Mouse (Mus musculus) liver, embryonic 15.5 days (tissue): ENCODE measurements around the gene Sypl. TPM values are rescaled to one million over a fixed set of nuclear protein-coding genes. Genes with fewer than 3 reads are reported as not detected.

Source experiments
- ATAC-seq: fragments of 200-750 bp; cut with Nextera tagmentation; 2 replicates; pipeline ENCODE4 v1.8.0; 2017; ENCODE audit warnings: moderate number of reproducible peaks, mild to moderate bottlenecking, moderate library complexity; ENCODE audit not compliant: insufficient read depth
- H3K27ac ChIP-seq: fragments of 300-500 bp; sonication (generic); replicated peaks from 2 replicates; pipeline ENCODE4 v1.5.1; 2015; ENCODE audit warnings: mild to moderate bottlenecking, inconsistent platforms
- H3K27me3 ChIP-seq: fragments of 300-500 bp; sonication (generic); 2 replicates; pipeline ENCODE4 v1.6.1; 2015; ENCODE audit warnings: mild to moderate bottlenecking, inconsistent platforms
- H3K36me3 ChIP-seq: fragments of 300-500 bp; sonication (generic); replicated peaks from 2 replicates; pipeline ENCODE4 v1.6.1; 2015; ENCODE audit warnings: moderate library complexity, mild to moderate bottlenecking, inconsistent platforms
- H3K4me1 ChIP-seq: fragments of 300-500 bp; sonication (generic); replicated peaks from 2 replicates; pipeline ENCODE4 v1.6.1; 2015; ENCODE audit warnings: inconsistent platforms
- H3K4me2 ChIP-seq: fragments of 300-500 bp; sonication (generic); 2 replicates; pipeline ENCODE4 v1.6.1; 2015; ENCODE audit warnings: moderate library complexity, mild to moderate bottlenecking, inconsistent platforms
- H3K4me3 ChIP-seq: fragments of 300-500 bp; sonication (generic); replicated peaks from 2 replicates; pipeline ENCODE4 v1.5.1; 2015; ENCODE audit warnings: mild to moderate bottlenecking, inconsistent platforms
- H3K9ac ChIP-seq: fragments of 300-500 bp; sonication (generic); 2 replicates; pipeline ENCODE4 v1.6.1; 2015; ENCODE audit warnings: moderate library complexity, mild to moderate bottlenecking, inconsistent platforms
- H3K9me3 ChIP-seq: fragments of 300-500 bp; sonication (generic); replicated peaks from 2 replicates; pipeline ENCODE4 v1.6.1; 2016; ENCODE audit warnings: inconsistent platforms
- WGBS: fragments of 180-500 bp; shearing (Covaris S2); methylation state at CpG from one replicate; pipeline ENCODE4 v1.1.7; 2015; ENCODE audit warnings: mixed read lengths; ENCODE audit not compliant: insufficient replicate concordance; 5-methylcytosine and 5-hydroxymethylcytosine counted together
- polyA plus RNA-seq: library from polyadenylated mRNA; unstranded; fragments of >200 nt; fragmentation: Nextera tagmentation; extraction: Ambion mirVana; gene quantifications from 2 replicates; pipeline ENCODE4 v1.2.1, GENCODE M21; 2015

The Sypl gene
- polyA plus RNA-seq, 1 experiment from 2014 or later, result 42.0 TPM

GRCm38 (mm10) chr12:32921532-32922131, 32.1 kb upstream of the Sypl start:
- no peak overlapping the region for H3K27ac ChIP-seq
- ATAC-seq, result no peak
- 66% methylated on average over 7 of the region's 7 CpGs for WGBS
- H3K4me1 ChIP-seq, result no peaks in the 10 kb centered on the region
- no peak overlapping the region for H3K9ac ChIP-seq
- H3K9me3 ChIP-seq, result no peaks in the 10 kb centered on the region
- no peaks in the 10 kb centered on the region for H3K27me3 ChIP-seq
- no peak overlapping the region for H3K4me2 ChIP-seq
- no peak overlapping the region for H3K4me3 ChIP-seq
- no peaks in the 10 kb centered on the region for H3K36me3 ChIP-seq

GRCm38 (mm10) chr12:32924245-32924644, 29.4 kb upstream of the Sypl start:
- ATAC-seq, result no peak
- Histone ChIP-seq H3K9me3 (no peaks in the 10 kb centered on the region), H3K4me1 (no peaks in the 10 kb centered on the region), H3K4me3 (no peak overlapping the region), H3K27me3 (no peaks in the 10 kb centered on the region), H3K27ac (no peak overlapping the region), H3K9ac (no peak overlapping the region), H3K4me2 (no peak overlapping the region), H3K36me3 (no peaks in the 10 kb centered on the region)
- WGBS, result 44% methylated on average over 3 of the region's 3 CpGs

GRCm38 (mm10) chr12:32926331-32927172, 27.1 kb upstream of the Sypl start:
- no peak for ATAC-seq
- 64% methylated on average over 18 of the region's 18 CpGs for WGBS
- peaks cover 6% of the 10 kb centered on the region for H3K4me1 ChIP-seq
- H3K9me3 ChIP-seq, result no peaks in the 10 kb centered on the region
- H3K4me2 ChIP-seq, result no peak overlapping the region
- no peak overlapping the region for H3K4me3 ChIP-seq
- H3K9ac ChIP-seq, result no peak overlapping the region
- H3K36me3 ChIP-seq, result no peaks in the 10 kb centered on the region
- H3K27ac ChIP-seq, result no peak overlapping the region
- no peaks in the 10 kb centered on the region for H3K27me3 ChIP-seq

- ATAC-seq, result no peak
- no peaks in the 10 kb centered on the region for H3K36me3 ChIP-seq
- 53% methylated on average over 10 of the region's 10 CpGs for WGBS
Measured at GRCm38 (mm10) chr12:32927231-32927835, 26.4 kb upstream of the Sypl start.

GRCm38 (mm10) chr12:32928180-32928579, 25.5 kb upstream of the Sypl start:
- Histone ChIP-seq H3K36me3 (no peaks in the 10 kb centered on the region), H3K4me2 (no peak overlapping the region), H3K27ac (no peak overlapping the region), H3K9ac (no peak overlapping the region), H3K27me3 (no peaks in the 10 kb centered on the region), H3K9me3 (no peaks in the 10 kb centered on the region), H3K4me1 (peaks cover 6% of the 10 kb centered on the region), H3K4me3 (no peak overlapping the region)
- 39% methylated on average over 3 of the region's 3 CpGs for WGBS
- ATAC-seq, result no peak

More at GRCm38 (mm10) chr12:32927231-32927835, 26.4 kb upstream of the Sypl start:
- peaks cover 6% of the 10 kb centered on the region for H3K4me1 ChIP-seq
- H3K4me3 ChIP-seq, result no peak overlapping the region
- no peak overlapping the region for H3K27ac ChIP-seq
- H3K27me3 ChIP-seq, result no peaks in the 10 kb centered on the region
- H3K9ac ChIP-seq, result no peak overlapping the region
- no peak overlapping the region for H3K4me2 ChIP-seq
- no peaks in the 10 kb centered on the region for H3K9me3 ChIP-seq

- Histone ChIP-seq H3K9ac (no peak overlapping the region), H3K4me2 (no peak overlapping the region), H3K27ac (no peak overlapping the region), H3K27me3 (no peaks in the 10 kb centered on the region), H3K4me1 (peaks cover 6% of the 10 kb centered on the region), H3K36me3 (no peaks in the 10 kb centered on the region), H3K4me3 (no peak overlapping the region), H3K9me3 (no peaks in the 10 kb centered on the region)
- WGBS, result 65% methylated on average over 11 of the region's 11 CpGs
- peak; percentile 71 for ATAC-seq
Measured at GRCm38 (mm10) chr12:32929831-32930513, 23.7 kb upstream of the Sypl start.

GRCm38 (mm10) chr12:32930566-32930965, 23.1 kb upstream of the Sypl start:
- Histone ChIP-seq H3K9ac (no peak overlapping the region), H3K36me3 (no peaks in the 10 kb centered on the region), H3K27ac (no peak overlapping the region), H3K9me3 (no peaks in the 10 kb centered on the region), H3K4me2 (no peak overlapping the region), H3K4me1 (peaks cover 6% of the 10 kb centered on the region), H3K4me3 (no peak overlapping the region), H3K27me3 (no peaks in the 10 kb centered on the region)
- ATAC-seq, result no peak
- WGBS, result 71% methylated on average over 7 of the region's 7 CpGs

GRCm38 (mm10) chr12:32936246-32936946, 17.3 kb upstream of the Sypl start:
- 53% methylated on average over 4 of the region's 4 CpGs for WGBS
- Histone ChIP-seq H3K36me3 (no peaks in the 10 kb centered on the region), H3K4me2 (no peak overlapping the region), H3K4me1 (no peaks in the 10 kb centered on the region; the same call in 1 of the 2 replicates), H3K27ac (no peak overlapping the region), H3K9ac (no peak overlapping the region), H3K9me3 (no peaks in the 10 kb centered on the region), H3K4me3 (no peak overlapping the region), H3K27me3 (no peaks in the 10 kb centered on the region)
- no peak for ATAC-seq

GRCm38 (mm10) chr12:32941141-32941540, 12.6 kb upstream of the Sypl start:
- no peak for ATAC-seq
- WGBS, result 59% methylated on average over 4 of the region's 4 CpGs
- no peaks in the 10 kb centered on the region for H3K9me3 ChIP-seq
- H3K36me3 ChIP-seq, result no peaks in the 10 kb centered on the region
- no peak overlapping the region for H3K9ac ChIP-seq
- H3K4me3 ChIP-seq, result no peak overlapping the region
- H3K27ac ChIP-seq, result no peak overlapping the region
- peaks cover 13% of the 10 kb centered on the region for H3K4me1 ChIP-seq
- no peaks in the 10 kb centered on the region for H3K27me3 ChIP-seq
- H3K4me2 ChIP-seq, result no peak overlapping the region

GRCm38 (mm10) chr12:32943347-32943746, 10.3 kb upstream of the Sypl start:
- no peaks in the 10 kb centered on the region for H3K36me3 ChIP-seq
- no peak overlapping the region for H3K4me2 ChIP-seq
- H3K27me3 ChIP-seq, result no peaks in the 10 kb centered on the region
- no peak overlapping the region for H3K4me3 ChIP-seq
- H3K9ac ChIP-seq, result no peak overlapping the region
- peaks cover 13% of the 10 kb centered on the region for H3K4me1 ChIP-seq
- 30% methylated on average over 4 of the region's 4 CpGs for WGBS
- H3K27ac ChIP-seq, result peak overlapping the region; percentile 41; the same call in 1 of the 2 replicates
- ATAC-seq, result 0 out of 2 replicates have a peak, but pooled peaks have one; percentile 25
- H3K9me3 ChIP-seq, result no peaks in the 10 kb centered on the region
